Mouse (Mus musculus) right cerebral cortex, postnatal 36 days (tissue): ENCODE results near the gene Papss2.

ENCODE experiments used
- DNase-seq, 2 experiments: peaks; one replicate each; pipeline ENCODE4 v3.0.0; 2022; ENCODE audit warnings: low spot score in 2 of 2, mixed read lengths in 1 of 2

Gene Papss2

DNA sequence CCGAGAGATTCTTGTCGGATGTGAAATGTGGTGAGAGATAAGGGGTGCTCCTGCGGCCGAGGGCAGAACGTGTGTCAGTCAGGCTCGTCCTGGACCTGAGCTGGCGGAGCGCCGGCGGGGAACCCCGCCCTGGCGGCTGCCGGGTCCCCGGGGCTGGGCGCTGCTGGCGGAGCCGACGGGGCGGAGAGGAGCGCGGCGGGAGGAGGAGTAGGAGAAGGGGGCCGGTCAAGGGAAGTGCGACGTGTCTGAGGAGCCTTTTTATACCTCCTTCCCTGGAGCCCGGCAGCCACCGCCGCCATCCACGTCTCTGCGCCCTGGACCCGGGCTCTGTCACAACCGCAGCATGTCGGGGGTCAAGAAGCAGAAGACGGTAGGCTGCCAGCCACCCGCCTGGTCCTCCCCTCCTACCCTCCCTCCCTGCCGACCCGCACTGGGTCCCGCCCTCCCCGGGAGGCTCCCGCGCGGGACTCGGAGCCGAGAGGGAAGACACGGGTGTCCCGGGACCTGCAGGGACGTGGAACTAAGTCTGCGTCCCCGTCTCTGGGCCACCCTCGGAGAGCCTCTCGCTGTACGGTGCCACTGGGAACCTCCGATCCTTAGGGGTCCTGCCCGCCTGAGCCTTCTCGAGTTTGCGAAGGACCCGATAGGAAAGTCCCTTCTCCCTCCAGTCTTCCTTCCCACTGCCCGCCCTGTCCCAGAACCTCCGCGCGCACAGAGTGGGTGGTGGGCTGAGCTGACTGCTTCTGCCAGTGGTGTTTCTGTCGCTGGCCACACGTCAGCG, at the start of gene Papss2:
Gene Papss2, plus strand, starts transcription at position 285 of the 781 bp plus-strand sequence.
- peak in 1 of 2 experiments; percentile 3 for DNase-seq

DNA sequence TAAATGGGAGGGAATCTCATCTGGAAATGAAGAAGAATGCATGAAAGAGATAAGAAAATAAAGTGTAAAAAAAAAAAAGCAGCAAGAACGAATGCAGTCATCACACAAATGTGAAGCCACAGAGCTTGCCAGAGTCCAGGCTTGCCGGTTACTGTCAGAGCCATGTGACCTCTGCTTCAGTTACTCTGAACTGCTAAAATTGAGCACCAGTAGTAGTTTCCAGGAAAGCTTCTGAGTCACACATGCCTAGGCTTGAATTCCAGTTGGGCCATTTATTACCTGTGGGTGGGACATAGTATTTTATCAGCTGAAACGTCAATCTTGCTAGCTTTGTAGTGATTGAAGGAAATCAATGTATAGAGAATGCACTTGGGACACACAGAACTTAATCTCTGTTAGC, 48.2 kb upstream of the Papss2 start:
- no peak for DNase-seq

DNA sequence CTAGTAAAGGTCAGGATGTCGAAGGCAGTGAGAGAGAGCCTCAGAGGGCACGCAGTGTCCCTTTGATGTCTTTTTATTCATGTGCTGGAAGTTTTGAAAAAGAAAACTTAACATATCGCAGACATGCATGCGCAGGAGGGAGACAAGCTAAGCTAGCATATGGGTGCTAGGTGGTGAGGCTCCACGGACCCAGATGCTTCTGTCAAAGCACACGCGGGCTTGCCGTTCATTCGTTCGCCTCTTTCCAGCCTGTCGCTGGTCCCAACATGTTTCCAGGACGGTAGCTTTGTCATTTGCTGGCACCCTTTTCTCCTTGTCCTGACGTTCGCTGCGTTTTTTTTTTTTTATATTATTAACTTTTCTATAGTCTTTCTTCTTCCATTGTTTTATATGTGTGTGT, 47.4 kb upstream of the Papss2 start:
- no peak for DNase-seq

DNA sequence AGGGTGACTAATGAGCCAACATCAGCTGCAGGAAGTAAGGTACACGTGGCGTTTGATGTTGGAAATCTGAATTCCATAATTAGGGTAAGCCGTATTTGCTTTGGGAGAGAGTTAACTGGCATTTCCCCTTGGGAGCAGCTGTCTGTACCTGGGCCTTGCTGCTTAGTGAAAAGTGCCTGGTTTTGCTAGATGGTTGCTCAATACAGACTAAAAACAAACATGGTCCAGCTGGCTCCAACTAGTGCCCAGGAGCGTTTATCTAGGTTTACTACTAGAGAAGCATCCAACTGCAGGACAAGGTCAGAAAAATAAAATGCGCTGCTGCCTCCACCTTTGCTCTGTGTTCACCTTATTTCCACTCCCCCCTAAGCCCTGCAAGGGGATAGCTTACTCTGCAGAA, 45.1 kb upstream of the Papss2 start:
- DNase-seq = no peak

DNA sequence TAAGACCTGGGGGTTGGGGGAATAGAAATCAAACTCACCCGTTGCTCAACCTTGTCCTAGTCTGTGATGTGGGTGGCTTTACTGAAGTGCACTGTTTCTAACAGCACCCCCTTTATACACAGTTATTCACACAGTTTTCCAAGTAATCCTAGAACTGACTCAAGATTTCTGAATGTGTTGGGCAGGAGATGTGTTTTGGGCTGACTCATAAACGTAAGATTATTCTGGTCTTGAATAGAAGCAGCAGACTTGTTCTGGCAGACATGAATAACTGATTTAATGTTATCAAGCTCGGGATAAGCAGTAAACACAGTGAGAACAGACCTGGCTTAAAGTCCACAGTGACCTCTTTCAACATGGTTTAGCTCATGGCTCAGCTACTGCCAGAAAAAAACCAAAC, 44.1 kb upstream of the Papss2 start:
- no peak for DNase-seq

DNA sequence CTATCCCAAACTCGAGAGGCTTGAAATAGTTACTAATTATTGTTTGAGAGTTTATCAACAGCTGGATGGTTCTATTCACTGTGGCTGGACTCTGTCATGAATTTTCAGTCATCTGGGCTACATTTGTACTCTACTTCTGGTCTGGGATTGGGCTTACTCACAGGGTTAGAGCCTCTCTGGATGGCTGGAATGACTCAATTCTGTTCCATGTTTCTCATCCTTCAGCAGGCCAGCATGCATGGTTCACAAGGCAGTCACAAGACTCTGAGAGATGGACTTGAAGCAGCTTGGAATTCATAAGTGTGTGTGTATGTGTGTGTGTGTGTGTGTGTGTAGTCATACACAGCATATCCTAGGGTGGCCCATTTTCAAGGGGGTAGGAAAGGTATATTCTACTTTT, 43.5 kb upstream of the Papss2 start:
- DNase-seq = no peak

DNA sequence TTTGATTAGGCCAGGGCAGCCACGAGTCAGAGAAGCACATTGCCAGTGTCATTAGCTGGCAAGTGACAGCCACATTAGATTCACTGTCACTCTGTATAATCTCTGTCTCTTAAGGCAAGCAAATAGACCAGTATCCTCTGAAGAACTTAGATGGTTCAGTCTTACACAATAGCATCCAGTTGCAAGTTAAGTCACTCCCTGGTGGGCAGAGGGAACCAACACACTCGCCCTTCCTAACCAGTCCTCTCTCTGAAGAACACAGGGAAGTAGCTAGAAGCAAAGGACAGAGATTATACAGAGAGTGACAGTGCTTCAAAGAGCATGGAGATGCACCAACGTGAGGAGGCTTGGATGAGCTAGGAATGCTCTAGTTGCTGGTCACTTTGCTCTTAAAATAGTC, 42.3 kb upstream of the Papss2 start:
- no peak for DNase-seq

DNA sequence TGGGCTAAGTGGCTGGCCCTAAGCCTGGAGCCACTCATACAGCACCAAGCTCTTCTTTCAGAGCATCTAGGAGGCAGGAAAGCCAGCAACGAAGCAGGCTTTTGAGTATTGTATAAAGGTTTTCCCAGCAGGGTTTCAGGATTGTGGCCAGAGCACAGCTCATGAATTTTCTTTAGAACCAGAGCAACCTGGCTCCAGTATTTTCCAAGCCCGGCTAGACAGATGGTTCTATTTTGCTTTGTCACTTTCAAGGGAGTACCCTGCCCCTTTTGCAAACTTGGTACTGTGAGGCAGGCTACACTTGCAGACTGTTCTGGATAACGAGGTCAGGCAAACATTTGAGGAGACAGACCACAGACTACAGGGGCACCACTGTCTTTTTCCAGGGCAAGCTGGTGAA, 40.3 kb upstream of the Papss2 start:
- no peak for DNase-seq

DNA sequence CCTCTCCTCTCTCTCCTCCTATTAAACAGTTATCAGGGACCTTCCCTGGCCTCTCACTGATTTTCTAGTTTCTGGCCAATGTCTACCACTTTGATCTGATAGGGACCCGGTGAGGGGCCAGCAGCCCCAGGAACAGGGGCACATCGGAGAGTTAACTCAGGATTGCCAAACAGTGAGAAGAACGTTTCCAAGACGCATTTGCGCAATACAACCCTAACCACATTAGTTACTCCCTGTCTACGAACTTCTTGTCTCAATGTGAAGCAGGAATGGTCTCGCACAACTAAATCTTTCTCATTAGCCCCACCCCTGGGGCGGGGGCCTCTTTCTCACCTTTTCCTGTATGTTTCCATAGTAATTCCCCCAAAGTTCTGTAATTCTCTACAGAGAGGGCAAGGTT, 28.6 kb upstream of the Papss2 start:
- no peak for DNase-seq

DNA sequence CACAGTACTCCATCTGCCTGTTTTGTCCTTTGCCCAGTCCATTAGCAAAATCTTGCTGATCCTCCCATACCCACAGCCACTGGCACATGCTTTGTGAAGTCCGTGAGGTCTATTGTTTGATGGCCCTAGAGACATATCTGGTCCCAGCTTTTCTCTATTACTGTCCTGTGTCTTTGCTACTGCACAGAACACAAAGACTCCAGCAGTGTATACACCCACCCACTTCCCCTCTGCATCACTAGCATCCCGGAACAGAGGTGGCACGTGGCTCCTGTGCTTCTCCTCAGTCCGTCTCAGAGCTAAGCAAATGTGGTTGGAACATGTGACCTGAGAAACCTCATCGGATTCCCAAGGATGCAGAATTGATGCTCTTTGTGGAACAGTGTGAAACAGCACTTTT, 28.1 kb upstream of the Papss2 start:
- no peak for DNase-seq

DNA sequence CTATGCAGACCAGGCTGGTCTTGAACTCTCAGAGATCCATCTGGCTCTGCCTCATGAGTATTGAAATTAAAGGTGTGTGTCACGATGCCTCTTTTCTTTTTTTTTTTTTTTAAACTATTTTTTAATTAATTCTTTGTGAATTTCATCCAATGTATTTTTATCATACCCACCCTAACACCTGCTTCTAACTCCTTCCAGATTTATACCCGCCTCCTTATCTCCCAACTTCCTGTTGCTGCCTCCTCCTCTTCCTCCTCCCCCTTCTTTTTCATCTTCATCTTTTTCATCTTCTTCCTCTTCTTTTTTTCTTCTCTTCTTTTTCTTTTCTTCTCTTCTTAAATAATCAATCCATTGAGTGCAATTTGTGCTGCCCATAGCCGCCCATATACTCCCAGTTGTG, 27.1 kb upstream of the Papss2 start:
- no peak for DNase-seq

DNA sequence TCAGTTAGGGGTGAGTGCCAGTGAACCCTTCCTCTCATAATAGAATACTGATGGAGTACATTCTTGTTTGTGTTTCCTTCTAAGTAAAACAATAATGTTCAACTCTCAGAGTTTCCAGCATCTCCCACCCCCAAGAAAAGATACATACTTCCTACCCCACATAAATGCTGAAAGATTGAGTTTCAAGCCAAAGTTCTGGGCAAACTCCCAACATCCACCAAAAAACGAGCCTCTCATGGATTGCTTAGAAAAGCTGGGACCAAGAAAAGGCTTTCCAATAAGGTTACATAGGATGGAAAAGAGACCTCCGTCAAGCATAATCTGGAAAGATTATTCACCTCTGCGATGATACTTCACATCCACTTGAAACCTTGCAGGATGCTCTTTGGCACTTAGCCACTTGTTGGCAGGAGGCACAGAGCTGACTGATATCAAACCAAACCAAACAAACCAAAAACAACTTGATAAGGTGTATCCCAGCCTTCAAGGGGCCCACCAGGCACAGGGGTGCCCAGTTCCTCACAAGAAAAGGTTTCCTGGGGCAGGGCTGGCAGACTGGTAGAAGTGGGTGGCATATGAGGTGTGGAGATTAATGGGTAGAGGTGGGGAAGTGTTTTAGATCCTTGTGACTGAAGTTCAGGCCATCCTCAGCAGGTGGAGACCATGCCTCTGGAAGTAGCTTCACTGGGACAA, 26.5 kb upstream of the Papss2 start:
- DNase-seq = no peak

DNA sequence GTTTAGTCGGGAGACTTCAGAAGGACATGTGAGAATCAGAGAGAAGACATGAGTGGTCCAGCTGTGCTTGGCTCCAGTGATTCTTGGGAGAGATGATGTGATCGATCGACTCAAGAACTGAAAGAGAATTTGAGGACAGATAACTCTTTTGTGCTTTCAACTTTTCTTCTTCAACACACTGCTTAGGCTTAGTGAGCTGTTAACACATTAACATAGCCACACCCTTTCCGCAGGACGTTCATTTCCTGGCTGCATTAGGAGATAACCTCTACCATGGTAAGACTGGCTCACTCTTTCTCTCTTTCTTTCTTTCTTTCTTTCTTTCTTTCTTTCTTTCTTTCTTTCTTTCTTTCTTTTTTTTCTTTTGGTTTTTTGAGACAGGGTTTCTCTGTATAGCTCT, 25.9 kb upstream of the Papss2 start:
- no peak for DNase-seq

DNA sequence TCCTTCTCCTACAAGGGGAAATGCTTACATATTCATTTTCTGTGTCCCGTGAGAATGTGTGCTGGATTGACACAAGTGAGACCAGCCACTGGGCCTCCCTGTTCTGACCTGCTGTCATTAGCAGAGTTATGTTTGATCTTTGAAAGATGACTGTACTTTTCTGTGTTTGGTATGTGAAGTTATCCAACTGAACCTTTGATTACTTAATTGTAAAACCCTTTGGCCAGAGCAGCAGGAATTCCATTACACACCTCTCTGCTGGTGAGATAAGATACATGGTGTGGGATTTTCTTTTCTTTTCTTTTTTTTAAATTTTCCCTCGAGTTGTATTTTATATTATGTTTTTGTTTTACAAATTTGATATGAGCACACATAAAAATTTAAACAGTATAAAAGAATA, 23.4 kb upstream of the Papss2 start:
- no peak for DNase-seq

DNA sequence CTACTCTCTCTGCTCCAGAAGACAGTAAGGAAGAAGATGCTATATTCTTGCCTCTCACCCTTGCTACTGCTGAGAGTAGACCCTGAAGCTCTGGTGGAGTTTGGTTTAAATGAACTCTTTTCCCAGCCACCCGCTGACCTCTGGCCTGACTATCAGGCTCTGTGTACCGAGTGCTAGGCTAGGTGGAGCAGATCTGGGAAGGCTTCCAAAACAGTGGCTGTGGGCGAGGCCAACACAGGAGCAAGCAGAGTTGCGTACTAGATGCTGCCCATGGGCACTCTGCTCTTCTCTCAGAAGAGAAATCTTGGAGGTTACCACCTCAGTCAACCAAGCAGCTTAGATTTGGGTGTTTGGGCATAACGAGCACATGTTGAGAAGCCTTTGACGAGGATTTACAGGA, 22.3 kb upstream of the Papss2 start:
- no peak for DNase-seq

DNA sequence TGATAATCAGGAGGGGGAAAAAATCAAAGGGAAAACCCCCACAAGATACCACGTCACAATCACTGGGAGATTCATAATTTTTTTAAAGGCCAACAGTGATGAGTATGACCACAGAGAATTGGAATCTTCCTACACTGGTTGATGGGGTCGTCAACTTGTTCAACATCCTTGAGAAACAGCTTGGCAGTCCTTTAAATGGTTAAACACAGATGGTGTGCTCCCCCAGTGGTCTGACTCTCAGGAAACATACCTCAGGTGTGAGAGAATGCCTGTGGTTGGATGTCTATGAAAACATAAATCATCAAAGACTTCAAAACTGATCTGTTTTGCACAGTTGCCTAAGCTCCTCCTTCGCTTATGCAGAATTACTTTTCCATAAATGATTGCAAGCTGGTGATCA, 20.7 kb upstream of the Papss2 start:
- DNase-seq = no peak

DNA sequence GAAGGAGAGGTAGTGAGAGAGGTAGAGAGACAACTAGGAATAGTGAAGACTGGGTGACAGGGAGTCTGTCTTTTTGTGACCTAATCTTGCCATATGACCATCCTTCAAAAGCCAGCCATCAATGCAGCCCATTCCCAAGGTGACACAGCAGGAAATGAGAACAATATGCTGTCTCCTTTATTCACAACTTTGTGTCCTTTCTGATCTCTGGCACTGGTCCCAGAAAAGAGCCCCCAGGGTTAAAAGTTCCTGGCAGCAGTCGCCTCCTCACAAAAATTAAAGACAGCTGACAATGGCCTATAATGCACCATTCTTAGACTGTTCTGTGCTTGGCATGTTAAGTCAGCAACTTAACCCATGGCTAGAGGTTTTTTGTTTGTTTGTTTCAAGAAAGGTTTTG, 17.8 kb upstream of the Papss2 start:
- no peak for DNase-seq

DNA sequence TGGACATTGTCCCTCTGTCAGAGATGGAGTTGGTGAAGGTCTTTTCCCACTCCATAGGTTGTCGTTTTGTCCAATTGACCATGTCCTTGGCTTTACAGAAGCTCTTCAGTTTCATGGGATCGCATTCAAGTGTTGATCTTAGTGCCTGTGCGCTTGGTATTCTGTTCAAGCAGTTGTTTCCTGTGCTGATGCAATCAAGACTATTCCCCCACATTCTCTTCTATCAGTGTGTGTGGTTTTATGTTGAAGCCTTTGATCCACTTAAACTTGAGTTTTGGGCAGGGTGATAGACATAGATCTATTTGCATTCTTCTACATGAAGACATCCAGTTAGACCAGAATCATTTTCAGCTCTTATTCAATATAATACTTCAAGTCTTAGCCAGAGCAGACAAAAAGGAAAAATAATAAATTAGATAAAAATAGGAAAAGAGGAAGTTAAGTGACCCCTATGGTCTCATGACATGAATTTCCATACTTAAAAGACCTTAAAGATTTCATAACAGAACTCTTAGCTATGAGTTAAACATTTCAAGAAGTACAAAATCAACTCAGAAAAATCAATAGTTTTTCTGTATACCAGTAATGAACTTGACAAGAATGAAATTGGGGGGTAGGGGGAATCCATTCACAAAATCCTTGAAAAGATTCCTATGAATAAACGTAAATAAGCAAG, 12.4 kb upstream of the Papss2 start:
- DNase-seq = no peak

DNA sequence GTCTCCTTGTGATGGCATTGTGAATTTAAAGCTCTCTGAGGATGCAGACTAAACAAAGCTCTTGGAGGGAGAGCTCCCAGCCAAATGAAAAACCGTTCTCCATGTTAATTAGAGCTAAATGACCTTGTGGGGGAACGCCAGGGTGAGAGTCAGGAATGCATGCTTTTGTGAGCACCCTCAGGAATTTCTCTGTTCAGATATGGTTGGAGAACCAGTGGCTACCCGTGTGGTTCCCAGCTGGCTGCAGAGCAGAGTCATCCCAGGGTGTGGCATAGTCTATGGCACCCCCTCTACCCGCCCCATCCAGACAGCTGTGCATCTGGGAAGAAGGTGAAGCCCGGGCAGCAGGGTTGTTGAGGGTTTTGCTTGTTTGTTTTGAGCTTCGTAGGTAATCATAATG, 7.9 kb upstream of the Papss2 start:
- no peak for DNase-seq

DNA sequence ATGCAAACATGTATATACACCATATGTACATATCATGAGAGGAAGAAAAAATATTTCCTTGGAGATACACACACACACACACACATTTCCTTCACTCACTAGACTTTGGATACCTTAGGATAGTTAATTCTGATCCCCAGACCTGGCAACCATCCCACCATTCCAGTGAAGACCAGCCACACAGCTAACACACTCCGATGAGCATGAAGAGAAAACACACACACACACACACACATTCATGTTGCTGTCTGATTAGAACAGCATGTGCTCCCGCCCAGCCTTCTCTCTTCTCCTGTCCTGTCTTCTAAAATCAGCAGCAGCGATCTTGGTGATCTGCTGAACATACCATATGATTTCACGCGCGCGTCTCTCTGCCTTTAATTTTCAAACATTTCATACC, 2.8 kb upstream of the Papss2 start:
- DNase-seq = no peak

DNA sequence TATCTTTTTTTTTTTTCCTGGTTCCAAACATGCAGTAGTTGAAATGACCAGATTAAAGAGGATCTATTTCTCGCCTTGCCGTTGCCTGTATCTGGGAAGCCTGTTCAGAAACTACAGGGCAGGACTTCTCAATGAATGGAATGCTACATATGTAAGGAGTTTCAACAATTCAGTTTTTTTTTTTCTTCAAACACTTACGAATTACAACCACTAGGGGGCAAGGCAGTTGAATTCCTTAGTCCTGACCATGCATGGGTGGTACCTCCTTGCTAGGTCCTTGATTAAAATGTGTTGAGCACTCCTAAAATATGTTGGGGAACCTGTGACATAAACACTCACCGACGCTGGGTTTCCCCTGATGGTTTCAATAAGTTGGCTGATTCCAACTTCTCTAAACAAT, 1.7 kb upstream of the Papss2 start:
- DNase-seq = no peak

DNA sequence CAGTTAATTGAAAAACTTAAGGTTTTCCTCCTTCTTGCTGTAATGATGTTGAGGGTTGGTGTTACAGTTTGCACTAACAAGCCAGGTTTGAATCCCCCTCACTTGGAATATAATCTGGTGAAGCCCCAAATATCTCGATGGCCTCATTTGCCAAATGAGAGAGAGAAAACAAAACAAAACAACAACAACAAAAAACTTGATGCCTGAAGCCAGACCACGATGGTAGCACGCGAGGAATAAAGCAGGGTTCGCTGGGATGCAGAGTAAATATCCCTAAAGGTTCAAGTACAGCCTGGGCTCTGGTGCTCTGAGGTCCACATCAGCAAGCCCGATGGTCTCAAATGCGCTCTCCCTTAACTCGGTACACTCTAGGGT, 472 bp upstream of the Papss2 start:
- no peak for DNase-seq

DNA sequence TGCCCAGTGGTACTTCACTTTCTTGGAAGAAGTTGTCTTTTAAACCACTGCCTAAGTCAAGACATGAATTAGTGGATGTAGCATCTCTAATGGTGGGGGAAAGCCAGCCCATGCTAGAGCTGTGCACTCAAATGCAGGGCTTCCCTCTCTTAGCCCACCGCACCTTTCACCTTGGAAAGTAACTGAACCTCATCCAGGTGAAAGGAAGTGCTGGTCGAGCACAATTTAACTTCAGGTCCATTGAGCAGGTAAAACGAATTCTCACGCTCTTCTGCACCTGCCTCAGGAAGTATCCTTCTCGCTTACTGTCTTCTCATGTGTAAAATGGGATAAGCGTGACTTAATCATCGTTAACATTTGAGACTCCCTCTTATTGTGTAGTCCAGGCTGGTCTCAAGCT, 3.4 kb downstream of the Papss2 start:
- no peak for DNase-seq
